Mouse (Mus musculus): ENCODE measurements at regions not wholly inside any gene's neighbourhood (a gene's known extent, or its start where the extent isn't known, plus 50 kb on each side); places are given as distances from the start of the nearest gene placed in this dataset.
A peak's percentile ranks its signal among the peaks of the same experiment; 100 is the strongest.
"Not testable (repeated sequence)": the region's sequence is repeated elsewhere in the genome, so short reads cannot be mapped to it uniquely, and the experiment has no call there.

DNA sequence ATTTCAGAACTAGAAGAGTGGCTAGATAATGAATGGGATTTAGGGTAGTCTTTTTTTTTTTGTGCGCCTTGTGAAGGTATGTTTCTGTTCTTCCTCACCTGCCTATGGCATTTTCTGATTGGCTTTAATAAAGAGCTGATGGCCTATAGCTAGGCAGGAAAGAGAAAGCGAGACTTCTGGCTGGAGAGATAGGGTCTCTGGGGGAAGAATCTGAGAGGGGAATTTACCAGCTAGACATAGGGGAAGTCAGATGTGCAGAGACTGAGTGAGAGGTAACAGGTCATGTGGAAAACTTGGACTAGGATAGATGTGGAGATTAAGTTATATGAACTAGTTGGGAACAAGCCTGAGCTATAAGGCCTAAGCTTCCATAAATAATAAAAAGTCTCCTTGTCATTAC lies 129.7 kb upstream of the Max start:
- H3K4me1 ChIP-seq (ENCODE audit: insufficient read depth, low read depth, low read length), result peaks cover 97% of the 10 kb centered on the region
- H3K27me3 ChIP-seq (ENCODE audit: insufficient read depth, low read length), result no peaks in the 10 kb centered on the region
- peaks cover 13% of the 10 kb centered on the region for H3K9me3 ChIP-seq (replicated peaks)
- no peak for DNase-seq (ENCODE audit: low spot score)
- no peaks in the 10 kb centered on the region for H3K36me3 ChIP-seq (replicated peaks)
- no peak for TF ChIP-seq CTCF (IDR thresholded peaks at IDR 0.05; ENCODE audit: low read depth, low read length)
- no peak for TF ChIP-seq POLR2AphosphoS5 (IDR thresholded peaks at IDR 0.05; ENCODE audit: insufficient replicate concordance, low read depth, low read length)
- TF ChIP-seq GATA2 (IDR thresholded peaks at IDR 0.05; ENCODE audit: borderline replicate concordance, low read depth, low read length), result no peak
- no peak for TF ChIP-seq TAL1 (conservative IDR thresholded peaks at IDR 0.05; ENCODE audit: low read depth, low read length)
- no peak for TF ChIP-seq GATA1 (IDR thresholded peaks at IDR 0.05; ENCODE audit: borderline replicate concordance, low read length)
- no peak overlapping the region; the same call in 1 of the 2 replicates for H3K4me3 ChIP-seq (ENCODE audit: low read depth, low read length)
- no peak for ATAC-seq (ENCODE audit: extremely low read depth, insufficient number of reproducible peaks, low FRiP score, poor library complexity, severe bottlenecking)

DNA sequence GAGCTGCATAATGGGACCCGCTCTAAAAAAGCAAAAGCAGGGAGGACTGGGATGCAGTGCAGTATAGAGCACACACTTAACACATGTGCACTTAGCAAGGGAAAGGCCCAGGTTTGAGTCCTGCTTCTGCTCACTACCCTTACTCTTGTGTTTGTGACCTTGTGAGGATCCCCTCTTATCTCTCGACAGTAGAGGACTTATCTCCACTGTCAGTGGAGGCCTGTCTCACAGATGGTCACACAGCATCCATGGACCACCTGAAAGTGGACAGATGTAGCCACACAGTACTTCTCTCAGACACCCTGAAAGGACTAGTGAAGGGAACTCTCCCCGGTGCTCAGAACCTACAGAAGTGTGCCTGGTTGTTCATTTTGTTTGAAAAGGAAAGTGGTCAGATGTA lies 128.5 kb upstream of the Max start:
- no peak; the same call in 1 of the 2 replicates for ATAC-seq (ENCODE audit: extremely low read depth, insufficient number of reproducible peaks, low FRiP score, poor library complexity, severe bottlenecking)
- no peak for DNase-seq (ENCODE audit: low spot score)
- Histone ChIP-seq H3K9me3 (replicated peaks) (peaks cover 13% of the 10 kb centered on the region), H3K4me3 (ENCODE audit: low read depth, low read length) (peak overlapping the region; percentile 3; the same call in 1 of the 2 replicates), H3K4me1 (ENCODE audit: insufficient read depth, low read depth, low read length) (peaks cover 94% of the 10 kb centered on the region), H3K27me3 (ENCODE audit: insufficient read depth, low read length) (no peaks in the 10 kb centered on the region), H3K36me3 (replicated peaks) (no peaks in the 10 kb centered on the region)
- TF ChIP-seq GATA2 (IDR thresholded peaks at IDR 0.05; ENCODE audit: borderline replicate concordance, low read depth, low read length) (no peak), POLR2AphosphoS5 (IDR thresholded peaks at IDR 0.05; ENCODE audit: insufficient replicate concordance, low read depth, low read length) (no peak), CTCF (IDR thresholded peaks at IDR 0.05; ENCODE audit: low read depth, low read length) (no peak), GATA1 (IDR thresholded peaks at IDR 0.05; ENCODE audit: borderline replicate concordance, low read length) (no peak), TAL1 (conservative IDR thresholded peaks at IDR 0.05; ENCODE audit: low read depth, low read length) (peak; percentile 85)

DNA sequence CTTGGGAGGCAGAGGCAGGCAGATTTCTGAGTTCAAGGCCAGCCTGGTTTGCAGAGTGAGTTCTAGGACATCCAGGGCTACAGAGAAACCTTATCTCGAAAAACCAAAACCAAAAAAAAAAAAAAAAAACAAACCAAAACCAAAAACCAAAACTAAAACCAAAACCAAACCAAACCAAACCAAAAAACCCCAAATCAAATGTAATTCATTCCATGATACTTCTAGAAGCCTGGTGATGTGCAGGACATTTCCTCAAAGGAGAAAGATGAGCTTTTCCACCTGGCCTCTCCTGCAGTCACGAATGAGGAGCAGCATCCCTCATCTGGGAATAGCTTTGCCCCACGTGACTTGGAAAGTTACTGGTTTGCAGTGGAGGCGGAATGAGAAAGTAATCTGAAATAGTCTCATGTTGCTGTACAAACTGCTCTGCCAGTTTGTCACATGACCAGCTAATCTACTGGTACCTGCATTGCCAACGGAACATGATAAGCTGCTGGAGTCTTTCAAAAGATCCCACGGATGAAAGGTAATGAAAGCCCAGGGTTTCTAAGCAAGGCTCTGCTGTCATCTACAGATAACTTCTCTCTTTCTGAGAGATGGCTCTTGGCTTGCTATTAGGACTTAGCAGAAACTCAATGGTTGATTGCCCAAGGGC lies 127.8 kb upstream of the Max start:
- ATAC-seq (ENCODE audit: extremely low read depth, insufficient number of reproducible peaks, low FRiP score, poor library complexity, severe bottlenecking), result peak; percentile 25
- H3K4me1 ChIP-seq (ENCODE audit: insufficient read depth, low read depth, low read length), result peaks cover 94% of the 10 kb centered on the region

DNA sequence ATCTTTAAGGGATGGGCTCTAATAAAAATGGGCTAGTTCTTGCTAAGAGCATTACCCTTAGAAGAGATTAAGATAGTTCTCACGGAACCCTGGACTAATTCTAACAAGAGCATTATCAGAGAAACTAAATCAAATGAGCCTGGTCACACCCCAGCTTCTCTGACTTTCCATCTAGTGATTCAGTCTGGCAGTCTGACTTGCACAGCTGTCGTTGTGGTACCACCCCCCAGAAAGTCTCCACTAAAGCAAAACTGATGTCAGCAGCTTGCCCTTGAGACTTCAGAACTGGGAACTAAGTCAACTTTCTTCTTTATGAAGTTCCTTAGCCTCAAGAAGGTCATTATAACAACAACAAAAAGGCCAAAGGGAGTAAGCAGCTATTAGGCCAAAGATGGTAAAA lies 126.5 kb upstream of the Max start:
- Histone ChIP-seq H3K4me3 (ENCODE audit: low read depth, low read length) (no peak overlapping the region), H3K9me3 (replicated peaks) (peaks cover 13% of the 10 kb centered on the region), H3K27me3 (ENCODE audit: insufficient read depth, low read length) (no peaks in the 10 kb centered on the region), H3K36me3 (replicated peaks) (no peaks in the 10 kb centered on the region), H3K4me1 (ENCODE audit: insufficient read depth, low read depth, low read length) (peaks cover 95% of the 10 kb centered on the region)
- ATAC-seq (ENCODE audit: extremely low read depth, insufficient number of reproducible peaks, low FRiP score, poor library complexity, severe bottlenecking) (no peak), DNase-seq (ENCODE audit: low spot score) (no peak)
- no peak for TF ChIP-seq GATA1 (IDR thresholded peaks at IDR 0.05; ENCODE audit: borderline replicate concordance, low read length)
- TF ChIP-seq TAL1 (conservative IDR thresholded peaks at IDR 0.05; ENCODE audit: low read depth, low read length), result no peak
- TF ChIP-seq POLR2AphosphoS5 (IDR thresholded peaks at IDR 0.05; ENCODE audit: insufficient replicate concordance, low read depth, low read length), result no peak
- TF ChIP-seq GATA2 (IDR thresholded peaks at IDR 0.05; ENCODE audit: borderline replicate concordance, low read depth, low read length), result no peak
- TF ChIP-seq CTCF (IDR thresholded peaks at IDR 0.05; ENCODE audit: low read depth, low read length), result no peak

More for the DNA sequence above, 127.8 kb upstream of the Max start:
- Histone ChIP-seq H3K36me3 (replicated peaks) (no peaks in the 10 kb centered on the region), H3K9me3 (replicated peaks) (peaks cover 13% of the 10 kb centered on the region), H3K4me3 (ENCODE audit: low read depth, low read length) (peak overlapping the region; percentile 14; the same call in 1 of the 2 replicates), H3K27me3 (ENCODE audit: insufficient read depth, low read length) (no peaks in the 10 kb centered on the region)
- no peak for DNase-seq (ENCODE audit: low spot score)
- TF ChIP-seq GATA2 (IDR thresholded peaks at IDR 0.05; ENCODE audit: borderline replicate concordance, low read depth, low read length), result 0 out of 2 replicates have a peak, but pooled peaks have one; percentile 30
- TF ChIP-seq POLR2AphosphoS5 (IDR thresholded peaks at IDR 0.05; ENCODE audit: insufficient replicate concordance, low read depth, low read length), result no peak
- no peak for TF ChIP-seq CTCF (IDR thresholded peaks at IDR 0.05; ENCODE audit: low read depth, low read length)
- TF ChIP-seq TAL1 (conservative IDR thresholded peaks at IDR 0.05; ENCODE audit: low read depth, low read length), result peak; percentile 86
- TF ChIP-seq GATA1 (IDR thresholded peaks at IDR 0.05; ENCODE audit: borderline replicate concordance, low read length), result no peak

DNA sequence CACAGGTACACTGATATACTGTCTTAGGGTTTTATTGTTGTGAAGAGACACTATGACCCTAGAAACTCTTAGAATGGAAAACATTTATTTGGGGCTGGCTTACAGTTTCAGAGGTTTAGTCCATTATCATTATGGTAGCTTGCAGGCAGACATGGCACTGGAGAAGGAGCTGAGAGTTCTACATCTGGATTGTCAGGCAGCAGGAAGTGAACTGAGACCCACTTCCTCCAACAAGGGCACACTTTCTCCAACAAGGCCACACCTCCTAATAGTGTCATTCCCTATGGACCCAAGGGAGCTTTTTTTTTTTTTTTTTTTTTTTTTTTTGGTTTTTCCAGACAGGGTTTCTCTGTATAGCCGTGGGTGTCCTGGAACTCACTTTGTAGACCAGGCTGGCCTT lies 124.9 kb upstream of the Max start:
- H3K36me3 ChIP-seq (replicated peaks); ATAC-seq (ENCODE audit: extremely low read depth, insufficient number of reproducible peaks, low FRiP score, poor library complexity, severe bottlenecking); DNase-seq (ENCODE audit: low spot score); H3K4me3 ChIP-seq (ENCODE audit: low read depth, low read length); H3K27me3 ChIP-seq (ENCODE audit: insufficient read depth, low read length): not testable (repeated sequence)
- H3K9me3 ChIP-seq (replicated peaks), result peaks cover 13% of the 10 kb centered on the region
- H3K4me1 ChIP-seq (ENCODE audit: insufficient read depth, low read depth, low read length), result peaks cover 88% of the 10 kb centered on the region

DNA sequence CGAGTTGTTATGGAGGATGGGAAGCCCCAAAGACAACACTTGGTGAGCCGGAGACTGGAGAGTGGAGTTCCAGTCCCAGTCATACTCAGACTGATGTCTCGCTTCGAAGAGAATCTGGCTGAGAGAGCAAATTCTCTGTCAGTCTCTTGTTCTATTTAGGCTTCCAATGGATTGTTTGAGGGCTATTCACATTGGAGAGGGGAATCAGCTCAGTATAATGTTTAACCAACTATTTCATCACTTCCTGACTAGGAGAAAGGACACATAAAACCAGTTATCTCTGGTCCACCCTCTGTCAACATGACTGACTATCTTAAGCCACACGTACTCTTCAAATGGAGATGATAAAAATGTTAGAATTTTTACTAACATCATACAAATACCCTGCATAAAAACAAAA lies 123.9 kb upstream of the Max start:
- ATAC-seq (ENCODE audit: extremely low read depth, insufficient number of reproducible peaks, low FRiP score, poor library complexity, severe bottlenecking), result peak; percentile 12; the same call in 1 of the 2 replicates
- Histone ChIP-seq H3K4me3 (ENCODE audit: low read depth, low read length) (no peak overlapping the region), H3K9me3 (replicated peaks) (peaks cover 13% of the 10 kb centered on the region), H3K4me1 (ENCODE audit: insufficient read depth, low read depth, low read length) (peaks cover 87% of the 10 kb centered on the region), H3K27me3 (ENCODE audit: insufficient read depth, low read length) (no peaks in the 10 kb centered on the region), H3K36me3 (replicated peaks) (no peaks in the 10 kb centered on the region)
- TF ChIP-seq TAL1 (conservative IDR thresholded peaks at IDR 0.05; ENCODE audit: low read depth, low read length) (peak; percentile 64), POLR2AphosphoS5 (IDR thresholded peaks at IDR 0.05; ENCODE audit: insufficient replicate concordance, low read depth, low read length) (no peak), GATA2 (IDR thresholded peaks at IDR 0.05; ENCODE audit: borderline replicate concordance, low read depth, low read length) (no peak), CTCF (IDR thresholded peaks at IDR 0.05; ENCODE audit: low read depth, low read length) (no peak), GATA1 (IDR thresholded peaks at IDR 0.05; ENCODE audit: borderline replicate concordance, low read length) (no peak)
- DNase-seq (ENCODE audit: low spot score), result no peak
